Mouse (Mus musculus) spleen, embryonic (tissue): ENCODE results near the gene Lrrc8d.

Source experiments
- CTCF ChIA-PET: fragments of 350-600 bp; sonication (Branson Sonifier 250); formaldehyde crosslinking; loops from one replicate; lab custom pipeline; 2022; lab: Charles Lee

Gene Lrrc8d

GRCm38 (mm10) chr5:105699141-105700069 lies at the start of gene Lrrc8d:
Gene Lrrc8d, plus strand, starts transcription at chr5:105699969.
- CTCF ChIA-PET: interaction anchor here (0.6 kb wide), 1 partner anchor 52 kb away, joined by 3 read pairs; no protein-coding TSS in a partner anchor

- CTCF ChIA-PET: interaction anchor here (0.6 kb wide), 1 partner anchor 218 kb away, joined by 5 read pairs; no protein-coding TSS in a partner anchor
Observed at GRCm38 (mm10) chr5:105650728-105651479, 48.9 kb upstream of the Lrrc8d start.

GRCm38 (mm10) chr5:105651561-105651991 lies 48.2 kb upstream of the Lrrc8d start:
- CTCF ChIA-PET: interaction anchor here (0.6 kb wide), 1 partner anchor 217 kb away, joined by 5 read pairs; no protein-coding TSS in a partner anchor

GRCm38 (mm10) chr5:105654237-105655063 lies 45.3 kb upstream of the Lrrc8d start:
- CTCF ChIA-PET: interaction anchor here (0.5 to 1.8 kb wide), 3 partner anchors 11 to 993 kb away, joined by 4 to 18 read pairs (median 7); no protein-coding TSS in a partner anchor

- CTCF ChIA-PET: interaction anchor here (0.5 to 1.8 kb wide), 2 partner anchors 162 to 992 kb away, joined by 7 to 18 read pairs; no protein-coding TSS in a partner anchor
Observed at GRCm38 (mm10) chr5:105655100-105655734, 44.6 kb upstream of the Lrrc8d start.

DNA sequence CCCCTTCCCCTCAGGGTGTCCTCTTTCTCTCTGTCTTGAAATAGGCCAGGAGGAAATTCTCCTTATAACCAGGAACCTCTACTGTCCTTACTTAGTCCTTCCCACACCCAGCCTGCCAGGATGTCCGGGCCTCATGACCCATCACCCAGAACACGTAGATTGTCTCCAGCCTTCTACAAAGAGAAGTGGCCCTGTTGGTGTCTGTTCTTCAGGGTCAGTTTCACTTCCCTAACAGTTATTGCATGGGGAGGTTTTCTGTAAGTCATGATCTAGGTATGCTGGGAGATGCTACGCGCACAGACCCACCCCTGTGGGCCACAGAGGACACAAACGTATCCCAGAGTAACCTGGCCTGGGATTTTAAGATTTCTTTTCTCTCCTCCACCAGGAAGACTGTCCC lies 37.9 kb upstream of the Lrrc8d start:
- CTCF ChIA-PET: no interaction called here

- CTCF ChIA-PET: no interaction called here
Observed at GRCm38 (mm10) chr5:105666930-105667329, 32.8 kb upstream of the Lrrc8d start.

GRCm38 (mm10) chr5:105667411-105667810 lies 32.4 kb upstream of the Lrrc8d start:
- CTCF ChIA-PET: no interaction called here

DNA sequence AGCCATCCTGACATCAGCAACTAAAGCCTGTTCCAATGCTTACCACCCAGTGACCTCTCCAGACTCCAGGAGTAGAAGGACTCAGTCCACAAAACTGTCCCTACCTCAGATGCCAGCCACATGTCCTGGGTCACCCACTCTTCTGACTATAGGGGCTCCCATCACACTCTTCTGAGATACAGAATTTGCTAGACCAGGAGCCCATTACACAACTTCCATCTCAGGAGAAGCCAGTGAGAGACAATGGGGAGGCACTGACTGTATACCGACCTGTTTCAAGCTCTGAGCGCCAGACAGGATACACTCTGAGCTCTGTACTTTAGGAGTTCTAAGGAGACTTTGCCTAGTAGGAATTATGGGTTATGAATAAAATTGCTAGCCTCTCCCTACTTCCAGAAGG lies 30.7 kb upstream of the Lrrc8d start:
- CTCF ChIA-PET: no interaction called here

DNA sequence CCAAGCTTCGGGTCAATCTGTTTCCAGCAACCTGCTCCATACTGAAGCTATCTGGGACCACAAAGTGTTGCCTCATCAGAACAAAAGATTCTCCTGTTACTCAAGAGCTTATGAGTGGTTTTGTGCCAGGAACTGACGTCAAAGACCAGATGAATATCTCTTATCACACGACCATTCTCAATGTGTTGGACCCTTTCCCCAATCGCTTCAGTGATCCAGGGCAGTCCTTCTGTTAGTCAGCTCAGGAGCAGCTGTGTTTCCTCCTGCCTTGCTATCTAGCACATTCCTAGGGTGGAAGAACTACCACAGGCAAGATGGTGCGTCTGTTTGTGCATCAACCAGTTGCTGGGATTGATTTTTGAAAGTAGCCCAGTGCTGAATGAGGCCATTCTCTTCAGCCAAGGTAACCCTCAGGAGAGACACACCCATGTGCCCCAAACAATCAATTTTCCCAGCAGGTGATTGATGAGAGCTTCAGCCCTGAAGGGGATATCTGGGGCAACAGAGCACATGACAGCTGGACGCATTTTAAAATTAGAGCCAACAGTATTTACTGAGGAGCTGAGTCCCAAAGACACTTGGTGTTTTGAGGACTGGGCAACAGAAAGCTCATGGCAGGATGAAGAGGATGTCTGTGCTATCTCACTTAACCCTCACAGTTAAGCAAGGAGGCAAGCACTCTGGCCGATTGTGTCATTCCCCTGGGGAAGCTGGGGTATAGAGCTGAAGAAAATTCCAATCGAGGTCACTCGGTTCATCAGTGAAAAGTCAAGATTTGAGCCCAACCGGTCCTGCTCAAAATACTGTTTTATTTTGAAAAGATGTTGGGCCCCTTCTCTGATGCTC lies 30.0 kb upstream of the Lrrc8d start:
- CTCF ChIA-PET: no interaction called here

- CTCF ChIA-PET: no interaction called here
Observed at GRCm38 (mm10) chr5:105672332-105672731, 27.4 kb upstream of the Lrrc8d start.

DNA sequence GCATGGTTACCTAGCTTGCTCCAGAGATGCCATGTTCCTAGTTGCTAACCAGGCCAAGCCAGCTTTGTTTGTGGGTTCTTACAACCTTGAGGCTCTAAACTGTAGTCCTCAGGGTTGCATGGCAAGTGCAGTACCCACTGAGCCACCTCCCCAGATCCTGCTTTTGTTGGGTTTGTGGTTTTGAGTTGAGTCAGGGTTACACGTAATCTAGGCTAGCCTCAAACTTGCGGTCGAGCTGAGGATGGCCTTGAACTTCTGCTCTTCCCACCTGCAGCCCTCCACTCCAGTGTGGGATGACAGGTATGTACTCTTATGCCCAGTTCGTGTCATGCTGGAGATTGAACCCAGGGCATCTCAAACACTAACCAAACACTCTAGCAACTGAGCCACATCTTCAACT lies 24.3 kb upstream of the Lrrc8d start:
- CTCF ChIA-PET: no interaction called here

DNA sequence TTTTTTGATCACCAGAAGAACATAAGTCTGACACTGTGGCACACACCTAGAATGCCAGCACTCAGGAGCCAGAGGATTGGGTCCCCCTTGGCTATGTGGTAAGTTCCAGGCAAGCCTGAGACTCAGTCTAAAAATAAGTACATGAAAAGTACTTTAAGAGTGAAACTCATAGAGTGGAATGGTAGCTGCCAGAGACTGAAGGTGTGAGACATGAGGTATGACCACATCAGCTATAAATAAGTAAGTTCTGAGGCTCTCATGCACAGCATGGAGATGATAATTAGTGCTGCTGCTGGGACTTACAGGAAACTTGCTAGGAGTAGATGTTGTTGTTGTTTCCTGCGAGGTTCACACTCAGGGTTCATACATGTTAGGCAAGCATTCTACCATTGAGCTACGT lies 22.7 kb upstream of the Lrrc8d start:
- CTCF ChIA-PET: interaction anchor here (0.6 kb wide), 1 partner anchor 225 kb away, joined by 3 read pairs; no protein-coding TSS in a partner anchor

- CTCF ChIA-PET: interaction anchor here (0.6 kb wide), 1 partner anchor 181 kb away, joined by 4 read pairs; no protein-coding TSS in a partner anchor
Observed at GRCm38 (mm10) chr5:105678243-105678642, 21.5 kb upstream of the Lrrc8d start.

DNA sequence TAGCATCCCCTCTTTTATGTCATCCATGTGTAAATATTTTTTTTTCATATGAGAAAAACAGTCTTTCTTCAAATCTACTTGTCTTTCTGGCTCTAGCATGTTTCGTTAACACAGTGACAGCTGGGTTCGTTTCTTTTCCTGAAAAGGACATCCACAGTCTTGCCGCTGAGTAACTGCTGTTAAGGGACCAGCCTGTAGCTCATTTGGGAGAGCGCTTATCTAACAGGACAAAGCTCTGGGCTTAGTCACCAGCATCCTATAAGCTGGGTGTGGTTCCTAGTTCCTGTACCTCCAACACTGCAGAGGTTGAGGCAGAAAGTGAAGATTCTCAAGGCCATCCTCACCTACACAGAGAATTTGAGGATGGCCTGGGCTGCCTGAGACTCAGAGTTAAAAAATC lies 20.5 kb upstream of the Lrrc8d start:
- CTCF ChIA-PET: no interaction called here

DNA sequence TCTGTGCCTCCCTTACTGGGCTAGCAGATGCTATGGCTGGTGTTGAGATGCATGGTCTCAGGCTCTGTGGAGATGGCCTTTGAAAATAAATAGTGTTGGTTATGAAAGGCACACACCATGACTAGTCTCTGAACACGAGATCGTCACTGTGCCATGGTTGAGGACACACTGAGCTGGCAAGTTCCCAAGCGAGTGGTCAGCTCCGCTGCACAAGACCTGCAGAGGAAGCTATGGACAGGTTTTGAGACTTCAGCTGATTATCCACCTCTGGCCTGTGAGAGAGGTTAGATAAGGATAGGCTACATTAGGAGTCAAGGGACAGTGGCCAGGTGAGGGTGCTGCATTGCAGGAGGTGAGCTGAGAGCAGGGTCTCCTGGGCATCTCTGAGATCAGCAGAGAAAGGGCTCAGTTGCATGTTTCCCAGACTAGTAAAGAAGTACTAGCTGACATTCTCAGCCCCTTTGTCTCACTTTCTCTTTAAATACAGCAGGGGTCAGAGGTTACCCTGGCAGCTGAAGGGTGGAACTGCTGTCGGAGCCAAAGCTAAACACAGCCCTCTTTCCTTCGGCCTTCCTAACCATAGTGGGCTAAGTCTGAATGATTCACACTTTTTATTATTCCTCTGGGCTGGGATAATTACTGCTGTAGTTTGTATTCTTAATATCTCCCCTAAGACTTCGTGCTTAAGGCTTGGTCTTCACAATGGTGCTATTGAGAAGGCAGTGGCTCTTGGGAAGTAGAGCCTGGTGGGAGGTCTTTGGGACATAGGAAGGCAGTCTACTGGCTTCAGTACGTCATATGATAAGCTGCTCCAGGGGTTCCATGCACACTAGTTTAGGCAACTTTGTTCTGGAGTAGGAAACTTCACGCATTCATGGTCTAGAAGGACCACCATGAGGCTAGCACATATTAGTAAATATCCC lies 19.6 kb upstream of the Lrrc8d start:
- CTCF ChIA-PET: interaction anchor here (0.6 kb wide), 1 partner anchor 186 kb away, joined by 3 read pairs; no protein-coding TSS in a partner anchor

DNA sequence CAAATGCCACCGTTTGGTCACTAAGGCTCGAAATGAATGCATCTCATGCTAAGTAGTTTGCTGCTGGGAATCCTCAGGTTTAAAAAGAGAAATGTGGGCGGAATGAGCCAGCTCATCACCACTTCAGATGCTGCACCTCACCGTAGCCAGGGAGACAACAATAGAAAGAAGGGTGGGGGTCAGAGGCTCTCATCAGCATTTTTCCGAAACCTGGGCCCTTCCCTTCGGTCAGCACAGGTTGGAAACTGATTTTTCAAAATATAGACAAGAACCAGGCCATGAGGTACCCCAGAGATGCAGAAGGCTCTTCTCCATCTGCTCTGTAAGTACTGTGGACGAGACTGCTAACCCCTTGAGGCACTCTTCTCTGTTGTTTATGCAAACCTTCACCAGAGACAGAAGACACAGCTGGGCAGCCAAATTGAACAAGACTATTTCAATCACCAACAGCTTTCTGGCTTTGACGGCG lies 17.6 kb upstream of the Lrrc8d start:
- CTCF ChIA-PET: no interaction called here

GRCm38 (mm10) chr5:105683912-105684350 lies 15.8 kb upstream of the Lrrc8d start:
- CTCF ChIA-PET: interaction anchor here (0.6 to 1.4 kb wide), 3 partner anchors 54 to 688 kb away, joined by 4 to 9 read pairs (median 5); no protein-coding TSS in a partner anchor
